Mouse (Mus musculus) CH12.LX (cell line): ENCODE measurements around the gene Kcnh7.

Source experiments
- CTCF ChIP-seq, 2 experiments: IDR thresholded peaks in 1 of 2; conservative IDR thresholded peaks in 1 of 2; 2 replicates each; pipeline ENCODE4 v1.5.1; 2011 to 2012; ENCODE audit warnings: low read depth in 2 of 2, low read length in 2 of 2, improper control_type of control experiment in 1 of 2, inconsistent platforms in 1 of 2, mild to moderate bottlenecking in 1 of 2, moderate library complexity in 1 of 2
- MYC ChIP-seq: IDR thresholded peaks from 2 replicates; pipeline ENCODE4 v1.6.1; 2011; ENCODE audit warnings: low read depth, mild to moderate bottlenecking, improper control_type of control experiment, low read length
- NRF1 ChIP-seq: IDR thresholded peaks from 2 replicates; pipeline ENCODE4 v1.6.1; 2014; ENCODE audit warnings: low read depth, mild to moderate bottlenecking, inconsistent platforms, low read length, improper control_type of control experiment, moderate library complexity
- RCOR1 ChIP-seq: conservative IDR thresholded peaks from 2 replicates; pipeline ENCODE4 v1.6.1; 2012; ENCODE audit warnings: low read depth, mild to moderate bottlenecking, inconsistent platforms, low read length, improper control_type of control experiment
- TCF12 ChIP-seq: IDR thresholded peaks from 2 replicates; pipeline ENCODE4 v1.6.1; 2014; ENCODE audit warnings: low read depth, mild to moderate bottlenecking, inconsistent platforms, low read length, improper control_type of control experiment
- USF1 ChIP-seq: IDR thresholded peaks from 2 replicates; pipeline ENCODE4 v1.6.1; 2014; ENCODE audit warnings: low read depth, mild to moderate bottlenecking, inconsistent platforms, low read length, improper control_type of control experiment

DNA sequence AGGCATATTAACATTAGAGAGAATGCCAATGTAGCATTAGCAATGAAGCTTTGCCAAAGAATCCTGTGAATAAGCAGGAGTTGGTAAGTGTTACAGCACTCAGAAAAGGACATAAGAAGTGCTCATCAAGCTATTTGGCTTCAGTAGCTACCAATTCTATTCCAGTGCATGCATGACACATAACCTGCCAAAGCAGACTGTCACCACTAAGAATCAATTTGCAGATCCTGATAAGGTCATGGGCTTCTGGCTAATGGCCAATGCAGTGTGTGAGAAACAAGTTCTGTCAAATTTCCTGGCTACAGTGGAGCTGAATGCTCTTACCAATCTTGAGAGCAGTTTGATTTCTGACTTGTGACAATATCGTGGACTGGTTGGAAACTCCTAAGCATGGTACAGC is 341.5 kb downstream of the Kcnh7 start:
- TF ChIP-seq MYC (no peak), CTCF (conservative IDR thresholded peaks at IDR 0.05 in 1 of 2, IDR thresholded peaks at IDR 0.05 in 1 of 2; ENCODE audit: low read depth in 2 of 2, low read length in 2 of 2) (no peak), NRF1 (no peak), USF1 (no peak), RCOR1 (no peak), TCF12 (no peak)
